Mouse (Mus musculus): ENCODE data around the gene Slc9a5.
A peak's percentile ranks its signal among the peaks of the same experiment; 100 is the strongest.

Slc9a5 gene

GRCm38 (mm10) chr8:105354549-105354948 lies 5.9 kb downstream of the Slc9a5 start:
- no peak for DNase-seq (ENCODE audit: low spot score)

GRCm38 (mm10) chr8:105355179-105356024 lies 6.8 kb downstream of the Slc9a5 start:
- DNase-seq (ENCODE audit: low spot score) = no peak

GRCm38 (mm10) chr8:105356681-105357080 lies 8.0 kb downstream of the Slc9a5 start:
- DNase-seq (ENCODE audit: low spot score) = no peak

GRCm38 (mm10) chr8:105359208-105359607 lies 10.6 kb downstream of the Slc9a5 start:
- DNase-seq (ENCODE audit: low spot score) = no peak

- no peak for DNase-seq (ENCODE audit: low spot score)
Measured at GRCm38 (mm10) chr8:105359646-105360045, 11.0 kb downstream of the Slc9a5 start.

GRCm38 (mm10) chr8:105361751-105362702 lies 13.4 kb downstream of the Slc9a5 start:
- DNase-seq (ENCODE audit: low spot score) = no peak

GRCm38 (mm10) chr8:105367107-105367506 lies 18.5 kb downstream of the Slc9a5 start:
- no peak for DNase-seq (ENCODE audit: low spot score)

- no peak for DNase-seq (ENCODE audit: low spot score)
Measured at GRCm38 (mm10) chr8:105372473-105372872, 23.8 kb downstream of the Slc9a5 start.

- DNase-seq (ENCODE audit: low spot score) = no peak
Measured at GRCm38 (mm10) chr8:105373032-105373431, 24.4 kb downstream of the Slc9a5 start, which contains the start of gene Plekhg4. Gene Plekhg4 (plus strand): TSS chr8:105373274.

- no peak for DNase-seq (ENCODE audit: low spot score)
Measured at GRCm38 (mm10) chr8:105374513-105374966, 25.9 kb downstream of the Slc9a5 start.

GRCm38 (mm10) chr8:105378673-105379072 lies 30.0 kb downstream of the Slc9a5 start:
- DNase-seq (ENCODE audit: low spot score) = no peak

GRCm38 (mm10) chr8:105380308-105380707 lies 31.7 kb downstream of the Slc9a5 start:
- DNase-seq (ENCODE audit: low spot score) = no peak

- DNase-seq (ENCODE audit: low spot score) = no peak
Measured at GRCm38 (mm10) chr8:105384070-105384469, 35.4 kb downstream of the Slc9a5 start.

GRCm38 (mm10) chr8:105387151-105387550 lies 38.5 kb downstream of the Slc9a5 start:
- DNase-seq (ENCODE audit: low spot score) = no peak

GRCm38 (mm10) chr8:105389096-105389495 lies 40.5 kb downstream of the Slc9a5 start:
- DNase-seq (ENCODE audit: low spot score) = no peak

GRCm38 (mm10) chr8:105393089-105393787 lies 44.6 kb downstream of the Slc9a5 start:
- no peak for DNase-seq (ENCODE audit: low spot score)

- DNase-seq (ENCODE audit: low spot score) = no peak
Measured at GRCm38 (mm10) chr8:105393915-105394314, 45.3 kb downstream of the Slc9a5 start.

- peak; percentile 62 for DNase-seq (ENCODE audit: low spot score)
Measured at GRCm38 (mm10) chr8:105397747-105398146, 49.1 kb downstream of the Slc9a5 start.

GRCm38 (mm10) chr8:105400016-105400415 lies 51.4 kb downstream of the Slc9a5 start:
- no peak for DNase-seq (ENCODE audit: low spot score)

- no peak for DNase-seq (ENCODE audit: low spot score)
Measured at GRCm38 (mm10) chr8:105403467-105403866, 54.8 kb downstream of the Slc9a5 start.

GRCm38 (mm10) chr8:105404496-105404895 lies 55.9 kb downstream of the Slc9a5 start:
- no peak for DNase-seq (ENCODE audit: low spot score)

- peak; percentile 7 for DNase-seq (ENCODE audit: low spot score)
Measured at GRCm38 (mm10) chr8:105406416-105406815, 57.8 kb downstream of the Slc9a5 start.
